Mouse (Mus musculus) midbrain, embryonic 16.5 days (tissue): ENCODE results near the gene Cdrt4. TPM values are rescaled to one million over a fixed set of nuclear protein-coding genes. Genes with fewer than 3 reads are reported as not detected.
A peak's percentile ranks its signal among the peaks of the same experiment; 100 is the strongest.

ENCODE experiments used
- ATAC-seq: fragments of 200-750 bp; cut with Nextera tagmentation; 2 replicates; pipeline ENCODE4 v1.8.0; 2017; ENCODE audit warnings: moderate TSS enrichment
- H3K27ac ChIP-seq: fragments of 300-500 bp; sonication (generic); 2 replicates; pipeline ENCODE4 v1.5.1; 2014; ENCODE audit warnings: mild to moderate bottlenecking, low read length, mixed read lengths
- H3K27me3 ChIP-seq: fragments of 300-500 bp; sonication (generic); 2 replicates; pipeline ENCODE4 v1.6.1; 2014; ENCODE audit warnings: low read depth, low read length, mixed read lengths; ENCODE audit not compliant: control insufficient read depth, insufficient read depth
- H3K36me3 ChIP-seq: fragments of 300-500 bp; sonication (generic); 2 replicates; pipeline ENCODE4 v1.6.1; 2014; ENCODE audit warnings: mild to moderate bottlenecking, low read length, moderate library complexity, mixed read lengths; ENCODE audit not compliant: control insufficient read depth, insufficient read depth
- H3K4me1 ChIP-seq: fragments of 300-500 bp; sonication (generic); 2 replicates; pipeline ENCODE4 v1.6.1; 2014; ENCODE audit warnings: mild to moderate bottlenecking, low read length, mixed read lengths; ENCODE audit not compliant: control insufficient read depth, insufficient read depth
- H3K4me2 ChIP-seq: fragments of 300-500 bp; sonication (generic); 2 replicates; pipeline ENCODE4 v1.6.1; 2014; ENCODE audit warnings: mild to moderate bottlenecking, low read length, mixed read lengths
- H3K4me3 ChIP-seq: fragments of 300-500 bp; sonication (generic); 2 replicates; pipeline ENCODE4 v1.5.1; 2014; ENCODE audit warnings: low read depth, mild to moderate bottlenecking, low read length, moderate library complexity, mixed read lengths
- H3K9ac ChIP-seq: fragments of 300-500 bp; sonication (generic); 2 replicates; pipeline ENCODE4 v1.6.1; 2014; ENCODE audit warnings: low read depth, low read length, mixed read lengths
- H3K9me3 ChIP-seq: fragments of 300-500 bp; sonication (generic); replicated peaks from 2 replicates; pipeline ENCODE4 v1.6.1; 2014; ENCODE audit warnings: mild to moderate bottlenecking, low read length, mixed read lengths; ENCODE audit not compliant: control insufficient read depth, poor library complexity, severe bottlenecking
- WGBS: fragments of 180-500 bp; shearing (Covaris S2); extraction: QIAGEN DNeasy Blood & Tissue Kit; methylation state at CpG from one replicate; pipeline ENCODE4 v1.1.7; 2014; 5-methylcytosine and 5-hydroxymethylcytosine counted together
- polyA plus RNA-seq: library from polyadenylated mRNA; unstranded; fragments of >200 nt; fragmentation: Nextera tagmentation; extraction: Ambion mirVana; gene quantifications from 2 replicates; pipeline ENCODE4 v1.2.1, GENCODE M21; 2015

Cdrt4 gene
- polyA plus RNA-seq, 1 experiment from 2014 or later, result not detected

- no peak overlapping the region for H3K4me3 ChIP-seq
These were observed 4.8 kb downstream of the Cdrt4 start for GRCm38 (mm10) chr11:62955776-62956175.

GRCm38 (mm10) chr11:62957626-62958180, 6.7 kb downstream of the Cdrt4 start:
- Histone ChIP-seq H3K27me3 (no peaks in the 10 kb centered on the region), H3K4me3 (no peak overlapping the region), H3K9ac (no peak overlapping the region), H3K36me3 (no peaks in the 10 kb centered on the region), H3K9me3 (0 out of 2 replicates have a peak, but pooled peaks cover 2% of the 10 kb centered on the region), H3K27ac (no peak overlapping the region), H3K4me2 (no peak overlapping the region), H3K4me1 (no peaks in the 10 kb centered on the region)
- no peak for ATAC-seq
- 88% methylated on average over 8 of the region's 8 CpGs for WGBS

More at GRCm38 (mm10) chr11:62955776-62956175, 4.8 kb downstream of the Cdrt4 start:
- H3K9me3 ChIP-seq, result 0 out of 2 replicates have a peak, but pooled peaks cover 2% of the 10 kb centered on the region
- no peak overlapping the region for H3K4me2 ChIP-seq
- no peak overlapping the region for H3K27ac ChIP-seq
- no peaks in the 10 kb centered on the region for H3K4me1 ChIP-seq
- 26% methylated on average over 6 of the region's 6 CpGs for WGBS
- ATAC-seq, result no peak
- no peak overlapping the region for H3K9ac ChIP-seq
- H3K36me3 ChIP-seq, result no peaks in the 10 kb centered on the region
- no peaks in the 10 kb centered on the region for H3K27me3 ChIP-seq

DNA sequence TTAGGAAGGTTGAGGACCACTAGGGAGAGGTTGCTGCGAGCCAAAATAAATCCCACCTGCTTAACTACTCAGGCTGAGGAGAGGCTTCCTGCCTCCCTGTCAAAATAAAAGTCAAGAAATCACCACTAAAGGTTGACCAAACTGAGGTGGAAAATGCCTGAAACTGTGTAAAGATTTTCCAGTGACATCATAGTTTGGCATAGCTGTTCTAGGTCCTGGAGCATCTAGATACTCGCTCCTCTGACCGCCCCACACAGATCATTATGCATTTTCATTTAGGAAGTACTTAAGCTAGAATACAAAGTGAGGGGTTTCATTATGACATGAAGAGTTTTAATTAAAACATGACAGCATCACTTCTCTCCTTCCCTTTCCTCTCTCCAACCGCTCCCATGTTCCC, 12.3 kb downstream of the Cdrt4 start:
- Histone ChIP-seq H3K9me3 (no peaks in the 10 kb centered on the region), H3K27me3 (no peaks in the 10 kb centered on the region), H3K9ac (no peak overlapping the region), H3K27ac (no peak overlapping the region), H3K4me3 (no peak overlapping the region), H3K4me2 (no peak overlapping the region), H3K4me1 (peaks cover 7% of the 10 kb centered on the region; the same call in 1 of the 2 replicates), H3K36me3 (no peaks in the 10 kb centered on the region)
- 80% methylated on average over 4 of the region's 4 CpGs for WGBS
- ATAC-seq, result no peak

DNA sequence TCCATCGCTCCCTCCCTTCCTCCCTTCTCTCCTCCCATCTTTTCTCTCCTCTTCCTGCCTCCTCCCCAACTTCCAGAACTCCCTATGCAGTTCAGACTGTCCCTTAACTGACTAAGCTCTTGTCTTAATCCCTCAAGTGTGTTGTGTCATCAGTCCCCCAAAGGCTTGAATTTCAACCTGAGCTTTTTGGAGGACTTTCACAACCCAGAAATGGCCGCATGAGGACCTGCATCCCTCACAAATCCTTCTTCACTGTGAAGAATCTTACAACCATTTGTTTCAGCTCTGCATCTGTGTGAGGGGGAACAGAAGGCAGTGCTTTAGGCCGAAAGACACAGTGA, 15.4 kb downstream of the Cdrt4 start:
- Histone ChIP-seq H3K4me3 (no peak overlapping the region), H3K27me3 (no peaks in the 10 kb centered on the region), H3K4me1 (peaks cover 7% of the 10 kb centered on the region; the same call in 1 of the 2 replicates), H3K27ac (peak overlapping the region; percentile 64), H3K4me2 (peak overlapping the region; percentile 51), H3K9ac (0 out of 2 replicates have a peak overlapping the region, but pooled peaks have one; percentile 44), H3K36me3 (no peaks in the 10 kb centered on the region), H3K9me3 (no peaks in the 10 kb centered on the region)
- 0 out of 2 replicates have a peak, but pooled peaks have one; percentile 21 for ATAC-seq
- WGBS, result 53% methylated on average over 3 of the region's 3 CpGs

DNA sequence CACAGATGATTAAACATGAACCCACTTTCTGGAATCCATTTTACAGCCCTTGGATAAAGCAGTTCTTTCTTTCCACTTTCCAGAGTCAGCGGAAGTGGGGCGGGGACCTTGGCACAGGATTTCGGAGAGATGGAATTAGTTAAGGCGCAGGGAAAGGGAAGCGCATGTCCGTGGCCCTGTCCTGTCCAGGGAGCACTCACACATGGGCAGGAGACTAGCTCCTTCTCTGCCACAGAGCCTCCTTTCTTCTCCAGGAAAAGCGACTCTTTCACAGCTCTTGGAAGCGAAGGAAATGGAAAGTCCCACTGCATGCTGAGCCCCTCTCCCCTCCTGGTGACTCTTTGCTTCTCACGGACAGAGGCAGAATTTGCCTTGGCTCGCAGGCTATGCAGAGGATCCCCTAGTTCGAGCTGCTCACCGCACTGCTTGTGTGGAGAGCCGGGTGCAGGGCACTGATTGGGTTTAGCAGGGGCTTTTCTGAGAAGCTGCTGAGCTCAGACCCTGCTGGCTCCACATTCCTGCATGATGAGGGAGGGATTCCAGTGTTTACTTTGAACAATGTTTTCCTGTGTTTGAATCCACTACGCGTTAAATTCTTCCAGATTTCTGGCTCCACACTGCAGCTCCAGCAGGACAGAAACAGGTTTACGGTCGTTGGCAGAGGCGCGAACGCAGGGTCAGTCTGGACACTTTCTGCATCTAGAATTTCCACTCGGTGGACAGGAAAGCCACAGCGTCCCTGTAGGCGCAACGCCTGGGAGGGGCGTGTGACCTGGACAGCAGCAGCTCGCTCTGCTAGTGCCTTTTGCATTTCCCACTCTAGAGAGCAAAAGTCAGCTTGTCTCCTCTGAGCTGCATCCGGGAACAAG, 16.0 kb downstream of the Cdrt4 start:
- peak overlapping the region; percentile 44; the same call in 1 of the 2 replicates for H3K9ac ChIP-seq
- peak; percentile 82 for ATAC-seq
- WGBS, result 4% methylated on average over 27 of the region's 27 CpGs

DNA sequence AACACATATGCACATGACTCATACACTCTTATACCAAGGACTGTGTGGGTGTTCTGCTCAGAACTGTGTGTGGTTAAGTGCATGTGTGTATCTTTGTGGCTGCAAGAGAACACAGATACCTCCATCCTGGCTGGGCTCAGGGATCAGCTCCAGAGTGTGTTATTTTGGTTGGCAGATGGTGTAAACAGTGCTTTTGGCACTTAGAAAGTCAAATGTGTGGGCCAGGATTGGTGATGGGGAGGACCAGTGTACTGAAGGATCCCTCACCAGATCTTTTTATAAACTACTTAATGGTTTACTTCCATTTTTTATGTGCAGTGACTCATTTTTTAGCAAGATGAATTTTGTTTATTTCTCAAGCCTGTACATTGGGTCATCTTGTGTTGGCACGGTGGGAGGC, 26.2 kb downstream of the Cdrt4 start:
- no peaks in the 10 kb centered on the region for H3K36me3 ChIP-seq
- no peak overlapping the region for H3K4me3 ChIP-seq
- H3K27ac ChIP-seq, result no peak overlapping the region
- no peak overlapping the region for H3K4me2 ChIP-seq
- H3K27me3 ChIP-seq, result no peaks in the 10 kb centered on the region
- ATAC-seq, result no peak
- WGBS, result 97% methylated on average over 1 of the region's 1 CpGs
- no peaks in the 10 kb centered on the region; the same call in 1 of the 2 replicates for H3K9me3 ChIP-seq
- no peak overlapping the region for H3K9ac ChIP-seq
- H3K4me1 ChIP-seq, result no peaks in the 10 kb centered on the region

More for the DNA sequence above, 16.0 kb downstream of the Cdrt4 start:
- H3K9me3 ChIP-seq, result no peaks in the 10 kb centered on the region
- H3K4me1 ChIP-seq, result peaks cover 7% of the 10 kb centered on the region; the same call in 1 of the 2 replicates
- H3K27me3 ChIP-seq, result no peaks in the 10 kb centered on the region
- H3K27ac ChIP-seq, result peak overlapping the region; percentile 64
- H3K4me2 ChIP-seq, result peak overlapping the region; percentile 51
- no peaks in the 10 kb centered on the region for H3K36me3 ChIP-seq
- peak overlapping the region; percentile 17; the same call in 1 of the 2 replicates for H3K4me3 ChIP-seq

DNA sequence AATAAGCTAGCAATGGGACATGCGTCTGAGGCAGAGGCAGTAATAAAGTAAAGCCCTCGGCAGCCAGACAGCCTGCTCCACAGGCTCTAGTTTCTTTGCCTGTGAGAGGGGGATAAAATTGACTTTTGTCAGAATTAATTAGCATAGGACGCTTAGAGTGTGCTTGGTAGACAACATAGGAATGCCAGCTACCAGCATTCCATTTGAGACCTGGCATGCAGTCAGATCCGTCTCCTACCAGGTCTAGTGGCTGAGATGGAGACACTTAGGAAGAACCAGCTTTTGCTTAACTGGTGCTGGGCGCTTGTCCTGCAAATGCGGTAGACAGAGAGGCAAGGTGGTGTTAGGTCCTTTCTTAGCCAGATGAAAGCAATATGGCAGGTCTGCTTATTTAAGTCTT, 27.9 kb downstream of the Cdrt4 start:
- ATAC-seq, result no peak
- Histone ChIP-seq H3K27ac (no peak overlapping the region), H3K4me3 (no peak overlapping the region), H3K4me2 (no peak overlapping the region), H3K4me1 (no peaks in the 10 kb centered on the region), H3K27me3 (no peaks in the 10 kb centered on the region), H3K9me3 (no peaks in the 10 kb centered on the region; the same call in 1 of the 2 replicates), H3K9ac (no peak overlapping the region), H3K36me3 (no peaks in the 10 kb centered on the region)
- WGBS, result 62% methylated on average over 6 of the region's 6 CpGs

GRCm38 (mm10) chr11:62981729-62982128, 30.7 kb downstream of the Cdrt4 start:
- no peak for ATAC-seq
- H3K9ac ChIP-seq, result no peak overlapping the region
- 71% methylated on average over 3 of the region's 3 CpGs for WGBS
- H3K4me2 ChIP-seq, result no peak overlapping the region
- no peak overlapping the region for H3K27ac ChIP-seq
- H3K27me3 ChIP-seq, result no peaks in the 10 kb centered on the region
- no peaks in the 10 kb centered on the region; the same call in 1 of the 2 replicates for H3K9me3 ChIP-seq
- H3K4me1 ChIP-seq, result no peaks in the 10 kb centered on the region
- H3K36me3 ChIP-seq, result no peaks in the 10 kb centered on the region
- H3K4me3 ChIP-seq, result no peak overlapping the region

- 9% methylated on average over 3 of the region's 3 CpGs for WGBS
- Histone ChIP-seq H3K4me3 (no peak overlapping the region), H3K9me3 (no peaks in the 10 kb centered on the region; the same call in 1 of the 2 replicates), H3K4me1 (no peaks in the 10 kb centered on the region), H3K4me2 (no peak overlapping the region), H3K27ac (no peak overlapping the region), H3K9ac (no peak overlapping the region), H3K36me3 (no peaks in the 10 kb centered on the region), H3K27me3 (no peaks in the 10 kb centered on the region; the same call in 1 of the 2 replicates)
- ATAC-seq, result no peak
These were observed 32.8 kb downstream of the Cdrt4 start for GRCm38 (mm10) chr11:62983793-62984192.
